Mouse (Mus musculus): ENCODE measurements around the gene Slc37a4.

- TF ChIP-seq CTCF (conservative IDR thresholded peaks at IDR 0.05; ENCODE audit: insufficient read depth, insufficient read length, low read depth, low read length) (no peak), POLR2A (IDR thresholded peaks at IDR 0.05; ENCODE audit: low read depth, low read length) (no peak)
These were observed 23.3 kb upstream of the Slc37a4 start for GRCm38 (mm10) chr9:44373386-44373785.
